Mouse (Mus musculus) subcutaneous adipose tissue, adult 2 months (tissue): ENCODE data around the gene Gm14327. TPM values are rescaled to one million over a fixed set of nuclear protein-coding genes. Genes with fewer than 3 reads are reported as not detected.

Experiments
- polyA plus RNA-seq: library from polyadenylated mRNA; depleted of rRNA; stranded (reverse); fragments of >200 nt; gene quantifications from 2 replicates; pipeline ENCODE4 v1.2.3, GENCODE M21; 2012; ENCODE audit warnings: low replicate concordance; rRNA removed

Gene Gm14327
- 1.1 and 3.3 TPM in 2 replicates for polyA plus RNA-seq

GRCm38 (mm10) chr2:177897046-177897578 lies at the start of gene Gm14327:
TSS of gene Gm14327 (plus strand) at chr2:177897096.

GRCm38 (mm10) chr2:177925563-177926103 lies 28.7 kb downstream of the Gm14327 start, which contains the start of gene Zfp972:
TSS of gene Zfp972 (minus strand) at chr2:177925613.

Other genes starting within 250 kb of the Gm14327 start
- 2.7 and 4.8 TPM in 2 replicates for gene Gm14322, start 137.8 kb upstream of the Gm14327 start, polyA plus RNA-seq
- gene Gm14325, start 56.8 kb upstream of the Gm14327 start, polyA plus RNA-seq, result 27.5 and 37.6 TPM in 2 replicates
- 0.36 TPM in 1 of 2 replicates, not detected in the other for gene Zfp972, start 28.5 kb downstream of the Gm14327 start, polyA plus RNA-seq
- gene Gm14326, start 60.2 kb downstream of the Gm14327 start, polyA plus RNA-seq, result 6.0 and 7.8 TPM in 2 replicates
- gene Zfp971, start 126.2 kb downstream of the Gm14327 start, polyA plus RNA-seq, result 2.2 and 3.0 TPM in 2 replicates
- gene Zfp931, start 181.4 kb downstream of the Gm14327 start, polyA plus RNA-seq, result 3.1 and 4.9 TPM in 2 replicates
- gene Phactr3, start 221.9 kb downstream of the Gm14327 start, polyA plus RNA-seq, result 0.51 TPM in 1 of 2 replicates, not detected in the other